12 mouse cellular contexts compared by ENCODE assay signal in the genomic region with DNA sequence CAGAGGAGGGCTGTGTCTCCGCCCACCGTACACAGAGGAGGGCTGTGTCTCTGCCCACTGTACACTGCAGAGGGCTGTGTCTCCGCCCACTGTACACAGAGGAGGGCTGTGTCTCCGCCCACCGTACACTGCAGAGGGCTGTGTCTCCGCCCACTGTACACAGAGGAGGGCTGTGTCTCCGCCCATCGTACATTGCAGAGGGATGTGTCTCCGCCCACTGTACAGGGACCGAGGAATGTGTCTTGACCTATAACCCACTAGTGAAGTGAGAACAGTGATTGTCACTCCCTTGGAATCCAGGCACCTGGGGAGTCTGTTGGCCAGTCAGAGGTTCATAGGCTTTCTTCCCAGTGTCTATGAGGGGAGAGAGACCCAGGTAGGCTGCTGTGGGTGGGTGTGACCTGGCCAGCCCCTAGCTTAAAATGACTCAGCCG. TPM values are rescaled to one million over a fixed set of nuclear protein-coding genes. Genes with fewer than 3 reads are reported as not detected.
A peak's percentile ranks its signal among the peaks of the same experiment; 100 is the strongest.
DNase-seq lines count a peak whose midpoint lies in the region; ATAC-seq lines count a peak whose summit lies in the region.
"Had no signal": no experiment of that assay in that cellular context is flagged by ENCODE, and none has a peak within 500 bp of the region (broad histone marks: within the 10 kb centered on the region; RNA-seq: fewer than 3 reads in every experiment).

No protein-coding gene starts in this region.

- no peaks in the 10 kb centered on the region for H3K27me3 ChIP-seq in heart, embryonic 12.5 days (replicated peaks)
- peaks cover 5% of the 10 kb centered on the region; the same call in 1 of the 2 replicates for H3K27me3 ChIP-seq in liver, embryonic 15.5 days
- H3K27me3 ChIP-seq: megakaryocyte, embryonic 14.5 days; Patski had no signal

- no peaks in the 10 kb centered on the region for H3K9me3 ChIP-seq in heart, embryonic 12.5 days (replicated peaks)
- H3K9me3 ChIP-seq in liver, embryonic 15.5 days (replicated peaks): no peaks in the 10 kb centered on the region
- H3K9me3 ChIP-seq: hindbrain, embryonic 10.5 days; megakaryocyte, embryonic 14.5 days had no signal

- peak overlapping the region; percentile 77 for H3K27ac ChIP-seq in heart, embryonic 12.5 days (ENCODE audit: poor library complexity, severe bottlenecking)
- H3K27ac ChIP-seq in liver, embryonic 15.5 days (replicated peaks): peak overlapping the region; percentile 56
- H3K27ac ChIP-seq: hindbrain, embryonic 10.5 days had no signal

- peaks cover 63% of the 10 kb centered on the region for H3K4me1 ChIP-seq in heart, embryonic 12.5 days (replicated peaks)
- H3K4me1 ChIP-seq in liver, embryonic 15.5 days (replicated peaks): peaks cover 49% of the 10 kb centered on the region

- no peak overlapping the region for H3K4me2 ChIP-seq in heart, embryonic 12.5 days
- peak overlapping the region; percentile 35 for H3K4me2 ChIP-seq in liver, embryonic 15.5 days

- intact Hi-C loops in heart, postnatal 25 days (cut with DNase I): no loop called here

- no peak for DNase-seq in heart, postnatal 25 days (ENCODE audit: low spot score)
- peak; percentile 64 for DNase-seq in CD4-positive helper T cell, adult 2 months (ENCODE audit: low read depth, low spot score)
- DNase-seq in right cerebral cortex, adult 2 months (ENCODE audit: low spot score in 2 of 2): no peak
- no peak for DNase-seq in layer of hippocampus, adult 8-10 months (ENCODE audit: low spot score in 2 of 2)
- DNase-seq in cerebellum, postnatal 10 days: no peak

- 64% methylated on average over 11 of the region's 11 CpGs for WGBS in heart, embryonic 12.5 days
- WGBS in liver, embryonic 15.5 days (ENCODE audit: insufficient replicate concordance): 19% methylated on average over 11 of the region's 11 CpGs

- no peaks in the 10 kb centered on the region for H3K36me3 ChIP-seq in heart, embryonic 12.5 days
- no peaks in the 10 kb centered on the region for H3K36me3 ChIP-seq in liver, embryonic 15.5 days (replicated peaks)
- H3K36me3 ChIP-seq: hindbrain, embryonic 10.5 days had no signal

- H3K4me3 ChIP-seq in heart, embryonic 12.5 days: no peak overlapping the region
- H3K4me3 ChIP-seq in liver, embryonic 15.5 days (replicated peaks): no peak overlapping the region
- H3K4me3 ChIP-seq: erythroblast, embryonic 14.5 days; hindbrain, embryonic 10.5 days had no signal

- no peak overlapping the region for H3K9ac ChIP-seq in heart, embryonic 12.5 days
- H3K9ac ChIP-seq in liver, embryonic 15.5 days: no peak overlapping the region

- peak; percentile 12; the same call in 1 of the 2 replicates for ATAC-seq in heart, embryonic 12.5 days (ENCODE audit: insufficient number of reproducible peaks, low FRiP score)
- ATAC-seq in erythroblast, adult 5-6 weeks (replicated peaks; ENCODE audit: low FRiP score, poor library complexity, severe bottlenecking): peak; percentile 78
- peak; percentile 75 for ATAC-seq in liver, embryonic 15.5 days (ENCODE audit: insufficient read depth)
- ATAC-seq: Patski had no signal

RNA-seq across cellular contexts. Expression of gene Rbm38, which starts 36.6 kb away (rescaled TPM):
- 146 and 147 TPM in 2 replicates for polyA plus RNA-seq in heart, embryonic 12.5 days (2016; fragmentation: Nextera tagmentation; extraction: Ambion mirVana)
- total RNA-seq in heart, postnatal 25 days (2021): 100 to 1,000 TPM; 167 to 223 TPM
- 1,075 and 1,106 TPM in 2 replicates for total RNA-seq in erythroblast, adult 5-6 weeks (2015; ENCODE audit: low replicate concordance)
- total RNA-seq in erythroblast, adult 5-6 weeks (2017; ENCODE audit: low replicate concordance): 502 and 855 TPM in 2 replicates
- polyA plus RNA-seq in liver, embryonic 15.5 days (2015; fragmentation: Nextera tagmentation; extraction: Ambion mirVana): 315 and 352 TPM in 2 replicates
- total RNA-seq in layer of hippocampus, adult 8-10 months (2022): 1 to 10 TPM; 3.1 to 6.3 (median 4.6) TPM

RNA-seq across cellular contexts. Expression of gene Rae1, which starts 57.0 kb away (rescaled TPM):
- polyA plus RNA-seq in heart, embryonic 12.5 days (2016; fragmentation: Nextera tagmentation; extraction: Ambion mirVana): 102 and 103 TPM in 2 replicates
- total RNA-seq in heart, postnatal 25 days (2021): 10 to 100 TPM; 24.4 to 25.3 TPM
- 46.4 and 52.5 TPM in 2 replicates for total RNA-seq in erythroblast, adult 5-6 weeks (2015; ENCODE audit: low replicate concordance)
- total RNA-seq in erythroblast, adult 5-6 weeks (2017; ENCODE audit: low replicate concordance): 59.4 and 91.0 TPM in 2 replicates
- polyA plus RNA-seq in liver, embryonic 15.5 days (2015; fragmentation: Nextera tagmentation; extraction: Ambion mirVana): 64.0 and 64.7 TPM in 2 replicates
- 10 to 100 TPM; 77.5 to 82.0 (median 79.3) TPM for total RNA-seq in layer of hippocampus, adult 8-10 months (2022)

Comparison
In these comparisons a context has a peak if more than half of its experiments do, and no peak if none do; other contexts are left out.
1. ATAC-seq: peak in every context shown above with its lines; median percentile 78 in erythroblast, adult 5-6 weeks; 75 in liver, embryonic 15.5 days; 12 in heart, embryonic 12.5 days.
2. RNA of gene Rbm38, which starts 36.6 kb away (total RNA-seq): 502 to 1,106 TPM in erythroblast, adult 5-6 weeks and 167 to 223 TPM in heart, postnatal 25 days; 3.1 to 6.3 TPM in layer of hippocampus, adult 8-10 months; every median in the first group is over 10 times any median in the second.